Mouse (Mus musculus) liver, embryonic 14.5 days (tissue): ENCODE data around the gene Atxn7l1. TPM values are rescaled to one million over a fixed set of nuclear protein-coding genes. Genes with fewer than 3 reads are reported as not detected.

ENCODE experiments used
- ATAC-seq: fragments of 200-750 bp; cut with Nextera tagmentation; 2 replicates; pipeline ENCODE4 v1.8.0; 2017; ENCODE audit warnings: moderate number of reproducible peaks, mild to moderate bottlenecking, moderate library complexity; ENCODE audit not compliant: insufficient read depth
- DNase-seq, 3 experiments: peaks; one replicate each; pipeline ENCODE4 v3.0.0-alpha.2; 2012 to 2013; ENCODE audit warnings: low read depth in 3 of 3, low spot score in 3 of 3
- H3K27ac ChIP-seq: fragments of 300-500 bp; sonication (generic); 2 replicates; pipeline ENCODE4 v1.5.1; 2014; ENCODE audit warnings: moderate library complexity, mild to moderate bottlenecking, control low read depth, inconsistent platforms
- H3K27me3 ChIP-seq: fragments of 300-500 bp; sonication (generic); 2 replicates; pipeline ENCODE4 v1.6.1; 2014; ENCODE audit warnings: mild to moderate bottlenecking, low read length, moderate library complexity; ENCODE audit not compliant: control insufficient read depth, insufficient read depth
- H3K36me3 ChIP-seq: fragments of 300-500 bp; sonication (generic); replicated peaks from 2 replicates; pipeline ENCODE4 v1.6.1; 2014; ENCODE audit warnings: low read depth; ENCODE audit not compliant: control insufficient read depth, insufficient read depth
- H3K4me1 ChIP-seq, 2 experiments: fragments of 200-500 bp in 1 of 2; fragments of 300-500 bp in 1 of 2; sonication (generic) in 1 of 2; replicated peaks; 2 replicates each; pipeline ENCODE4 v1.6.1; 2012 to 2014; ENCODE audit warnings: antibody characterized with exemption in 1 of 2, inconsistent platforms in 1 of 2, low read length in 1 of 2; ENCODE audit not compliant: control insufficient read depth in 2 of 2, insufficient read depth in 2 of 2
- H3K4me2 ChIP-seq: fragments of 300-500 bp; sonication (generic); 2 replicates; pipeline ENCODE4 v1.6.1; 2014; ENCODE audit warnings: low read depth, mild to moderate bottlenecking, control low read depth, moderate library complexity
- H3K4me3 ChIP-seq, 2 experiments: fragments of 200-500 bp in 1 of 2; fragments of 300-500 bp in 1 of 2; sonication (generic) in 1 of 2; 2 replicates each; pipeline ENCODE4 v1.5.1; 2012 to 2014; ENCODE audit warnings: low read depth in 2 of 2, low read length in 2 of 2, mild to moderate bottlenecking in 2 of 2, control low read depth in 1 of 2, inconsistent platforms in 1 of 2, moderate library complexity in 1 of 2; ENCODE audit not compliant: insufficient read depth in 1 of 2
- H3K9ac ChIP-seq: fragments of 300-500 bp; sonication (generic); replicated peaks from 2 replicates; pipeline ENCODE4 v1.6.1; 2014; ENCODE audit warnings: mild to moderate bottlenecking, control low read depth, moderate library complexity
- H3K9me3 ChIP-seq: fragments of 300-500 bp; sonication (generic); 2 replicates; pipeline ENCODE4 v1.6.1; 2016; ENCODE audit warnings: low read length, mixed read lengths; ENCODE audit not compliant: control insufficient read depth
- CTCF ChIP-seq: IDR thresholded peaks from 2 replicates; pipeline ENCODE4 v1.5.1; 2016; ENCODE audit warnings: antibody characterized with exemption, low read depth, control low read depth
- EP300 ChIP-seq: IDR thresholded peaks from 2 replicates; pipeline ENCODE4 v1.6.1; 2016; ENCODE audit warnings: antibody characterized with exemption, low read depth
- WGBS: fragments of 180-500 bp; shearing (Covaris S2); extraction: QIAGEN DNeasy Blood & Tissue Kit; methylation state at CpG from one replicate; pipeline ENCODE4 v1.1.7; 2014; ENCODE audit not compliant: insufficient replicate concordance; 5-methylcytosine and 5-hydroxymethylcytosine counted together
- polyA plus RNA-seq, 2 experiments: library from polyadenylated mRNA; depleted of rRNA in 1 of 2; stranded (reverse) in 1 of 2; unstranded in 1 of 2; fragments of >200 nt; fragmentation: Nextera tagmentation in 1 of 2; extraction: Ambion mirVana in 1 of 2; gene quantifications; 2 replicates each; pipeline versions ENCODE4 v1.2.1 to v1.2.3; 2012 to 2014

The Atxn7l1 gene
- polyA plus RNA-seq, 2 experiments: 13.3 to 13.9 TPM

DNA sequence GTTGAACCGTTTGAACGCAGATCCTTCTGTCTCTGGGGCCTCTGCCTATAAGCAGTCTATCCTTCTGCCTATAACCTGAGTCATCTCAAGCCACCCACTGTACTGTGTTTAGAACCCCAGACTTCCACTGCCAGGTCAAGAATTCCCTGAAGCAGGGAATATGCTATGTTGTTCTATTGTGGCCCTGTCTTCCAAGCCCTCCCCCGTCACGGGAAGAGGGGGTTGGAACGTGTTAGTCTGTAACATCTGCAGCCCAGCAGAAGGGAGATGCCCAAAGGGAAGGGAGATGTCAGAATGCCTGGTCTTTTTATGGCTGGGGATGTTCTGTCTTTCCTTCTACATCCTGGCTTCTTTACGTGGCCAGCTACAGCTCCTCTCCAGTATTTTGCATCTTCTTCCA, 43.1 kb downstream of the Atxn7l1 start:
- H3K4me1 ChIP-seq: peaks cover 3 to 10% of the 10 kb centered on the region in 2 experiments; a peak in 3 of 4 replicates
- DNase-seq (no peak), ATAC-seq (no peak)
- no peak for TF ChIP-seq EP300
- no peaks in the 10 kb centered on the region for H3K27me3 ChIP-seq
- no peak overlapping the region for H3K9ac ChIP-seq
- no peaks in the 10 kb centered on the region for H3K36me3 ChIP-seq
- no peak overlapping the region for H3K4me2 ChIP-seq
- 79% methylated on average over 6 of the region's 6 CpGs for WGBS
- H3K4me3 ChIP-seq: no peak overlapping the region
- no peak overlapping the region for H3K27ac ChIP-seq
- H3K9me3 ChIP-seq: no peaks in the 10 kb centered on the region

DNA sequence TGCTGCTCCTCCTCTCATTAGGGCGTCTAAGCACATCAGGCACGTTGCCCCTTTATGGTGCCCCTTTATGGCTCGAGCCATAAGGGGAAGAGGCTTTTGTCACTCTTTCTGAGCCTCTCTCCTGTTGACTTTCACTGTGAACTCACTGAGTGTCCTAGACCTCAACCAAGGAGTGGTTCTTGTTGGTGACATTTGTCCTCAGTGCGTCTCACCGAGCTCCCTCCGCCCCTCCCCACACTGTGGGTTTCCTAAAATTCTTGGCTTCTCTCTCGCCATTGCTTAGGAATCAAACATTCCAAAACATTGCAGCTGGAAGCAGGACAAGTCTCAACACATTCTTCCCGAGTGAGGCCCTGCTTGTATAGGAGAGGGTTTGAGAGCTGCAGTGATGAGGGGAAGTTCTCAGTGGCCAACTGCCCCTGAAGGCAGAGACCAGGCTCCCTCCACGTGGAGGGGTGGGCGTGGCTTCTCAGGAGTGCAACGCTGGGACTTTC, 46.0 kb downstream of the Atxn7l1 start:
- no peak for ATAC-seq
- TF ChIP-seq CTCF: no peak
- no peak for TF ChIP-seq EP300

DNA sequence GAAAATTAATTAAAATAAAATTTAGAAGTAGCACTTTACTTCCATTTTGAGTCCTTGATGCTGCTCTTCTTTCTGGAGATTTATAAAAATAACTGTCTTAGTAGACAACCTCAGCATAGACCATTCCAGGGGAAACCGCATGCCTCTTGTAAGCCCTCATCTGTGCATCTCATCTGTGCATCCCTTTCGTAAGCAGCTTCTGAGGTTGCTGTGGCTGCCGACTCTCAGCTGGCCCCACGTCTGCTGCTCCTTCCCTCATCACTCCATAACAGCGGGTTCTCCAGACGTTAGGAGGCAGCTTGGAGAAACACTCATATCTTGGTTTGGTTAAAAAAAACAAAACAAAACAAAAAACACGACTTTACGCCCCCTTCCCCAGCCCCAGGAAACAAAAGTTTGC, 47.7 kb downstream of the Atxn7l1 start:
- Histone ChIP-seq H3K9me3 (no peaks in the 10 kb centered on the region), H3K4me2 (no peak overlapping the region), H3K27me3 (no peaks in the 10 kb centered on the region), H3K36me3 (no peaks in the 10 kb centered on the region), H3K4me1 (peaks cover 3 to 10% of the 10 kb centered on the region in 2 experiments; a peak in 3 of 4 replicates), H3K4me3 (no peak overlapping the region), H3K9ac (no peak overlapping the region), H3K27ac (no peak overlapping the region)
- WGBS: 66% methylated on average over 8 of the region's 8 CpGs
- ATAC-seq: no peak
- DNase-seq: no peak
- TF ChIP-seq CTCF (no peak), EP300 (no peak)

More for the DNA sequence above, 46.0 kb downstream of the Atxn7l1 start:
- Histone ChIP-seq H3K9ac (no peak overlapping the region), H3K4me2 (no peak overlapping the region), H3K27me3 (no peaks in the 10 kb centered on the region), H3K4me3 (no peak overlapping the region), H3K27ac (no peak overlapping the region), H3K4me1 (peaks cover 3 to 10% of the 10 kb centered on the region in 2 experiments; a peak in 3 of 4 replicates), H3K9me3 (no peaks in the 10 kb centered on the region), H3K36me3 (no peaks in the 10 kb centered on the region)
- 44% methylated on average over 11 of the region's 11 CpGs for WGBS
- no peak for DNase-seq

DNA sequence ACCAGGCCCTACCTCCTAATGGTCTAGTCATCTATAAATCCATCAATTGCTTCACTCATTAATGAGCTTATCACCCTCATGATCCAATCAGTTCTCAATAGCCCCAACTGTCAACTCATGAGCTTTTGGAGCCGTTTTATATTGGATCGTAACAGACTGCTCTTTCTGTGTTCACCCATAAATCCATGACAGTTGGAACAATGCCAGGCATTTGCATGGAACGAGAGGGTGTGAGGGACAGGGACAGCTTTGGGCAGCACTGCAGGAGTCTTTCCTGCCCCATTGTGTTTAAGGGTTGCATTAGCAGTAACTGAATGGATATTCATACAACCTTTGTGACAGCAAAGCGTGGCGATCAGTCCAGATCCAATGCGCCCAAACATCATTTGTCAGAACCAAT, 49.8 kb downstream of the Atxn7l1 start:
- no peak for DNase-seq

DNA sequence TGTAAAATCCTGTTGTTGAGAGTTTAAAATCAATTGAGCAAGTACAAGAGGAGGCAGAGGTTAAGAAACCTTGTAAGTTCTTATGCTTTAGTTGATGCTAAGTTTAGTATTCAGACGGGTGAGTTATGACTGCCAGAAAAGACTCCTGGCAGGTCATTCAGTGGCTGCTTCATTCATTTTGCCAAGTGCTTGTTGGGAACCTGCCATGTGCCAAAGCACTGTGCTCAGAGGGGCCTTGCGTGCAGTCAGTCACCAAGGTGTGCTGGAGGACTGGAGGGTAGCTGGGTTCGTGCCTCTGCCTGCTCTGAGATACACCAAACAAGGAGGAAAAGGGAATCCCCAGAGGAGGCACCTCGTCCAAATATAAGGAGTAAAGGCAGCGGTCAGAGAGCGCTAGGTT, 50.3 kb downstream of the Atxn7l1 start:
- Histone ChIP-seq H3K27me3 (no peaks in the 10 kb centered on the region), H3K36me3 (no peaks in the 10 kb centered on the region), H3K4me2 (no peak overlapping the region), H3K9ac (no peak overlapping the region), H3K27ac (no peak overlapping the region), H3K4me1 (peaks cover 0 to 5% of the 10 kb centered on the region in 2 experiments; a peak in 3 of 4 replicates), H3K9me3 (no peaks in the 10 kb centered on the region), H3K4me3 (no peak overlapping the region)
- no peak for ATAC-seq
- no peak for TF ChIP-seq CTCF
- TF ChIP-seq EP300: no peak
- WGBS: 84% methylated on average over 6 of the region's 6 CpGs
- no peak for DNase-seq

More for the DNA sequence above, 49.8 kb downstream of the Atxn7l1 start:
- no peak overlapping the region for H3K4me2 ChIP-seq
- H3K4me3 ChIP-seq: no peak overlapping the region
- H3K36me3 ChIP-seq: no peaks in the 10 kb centered on the region
- TF ChIP-seq EP300 (no peak), CTCF (no peak)
- H3K27ac ChIP-seq: no peak overlapping the region
- no peak for ATAC-seq
- H3K9me3 ChIP-seq: no peaks in the 10 kb centered on the region
- WGBS: 87% methylated on average over 6 of the region's 6 CpGs
- no peak overlapping the region for H3K9ac ChIP-seq
- no peaks in the 10 kb centered on the region for H3K27me3 ChIP-seq
- peaks cover under 1 to 6% of the 10 kb centered on the region in 2 experiments; a peak in 3 of 4 replicates for H3K4me1 ChIP-seq
